ENCODE assay signal across 8 mouse cellular contexts in the genomic region with DNA sequence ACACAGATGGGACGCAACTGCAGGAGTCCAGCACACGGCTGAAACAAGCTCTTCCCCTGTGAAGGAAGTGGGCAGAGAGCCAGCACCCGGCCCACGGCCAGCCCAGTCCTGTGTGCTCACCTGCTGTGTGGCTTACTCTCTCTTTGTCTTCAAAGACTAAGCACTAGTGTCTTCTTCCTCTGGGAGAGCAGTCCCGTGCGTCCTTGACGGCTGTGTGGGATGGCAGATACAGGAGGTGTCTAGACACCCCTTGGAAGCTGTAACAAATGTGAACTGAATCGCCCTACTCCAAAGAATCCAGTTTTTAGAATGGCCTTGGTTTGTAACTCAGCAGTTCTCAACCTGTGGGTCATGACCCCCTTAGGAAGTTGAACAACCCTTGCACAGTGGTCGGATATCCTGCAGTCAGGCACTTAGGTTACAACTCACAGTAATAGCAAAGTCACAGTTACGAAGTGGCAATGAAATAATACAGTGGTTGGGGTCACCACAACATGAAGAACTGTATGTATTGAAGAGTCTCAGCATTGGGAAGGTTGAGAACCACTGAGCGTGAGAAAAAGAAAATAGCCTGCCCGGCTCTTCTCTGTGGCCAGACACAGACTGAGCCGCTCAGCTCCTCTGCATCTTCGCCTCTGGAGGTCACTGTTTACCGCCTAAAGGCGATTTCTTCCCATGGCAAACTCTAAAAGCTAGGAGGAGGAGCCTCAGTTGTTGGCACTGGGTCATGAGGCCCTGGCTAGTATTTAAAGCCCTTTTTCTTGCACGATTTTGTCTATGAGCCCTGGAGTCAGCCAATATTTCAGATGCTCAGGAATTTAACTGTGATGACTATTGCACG. TPM values are rescaled to one million over a fixed set of nuclear protein-coding genes. Genes with fewer than 3 reads are reported as not detected.
DNase-seq lines count a peak whose midpoint lies in the region; ATAC-seq and TF ChIP-seq lines count a peak whose summit lies in the region.

No protein-coding gene starts in this region.

- H3K36me3 ChIP-seq in embryonic facial prominence, embryonic 13.5 days: no peaks in the 10 kb centered on the region
- H3K36me3 ChIP-seq in heart, adult 2 months (ENCODE audit: control insufficient read depth, insufficient read depth, low read length): no peaks in the 10 kb centered on the region
- H3K36me3 ChIP-seq in limb, embryonic 13.5 days: no peaks in the 10 kb centered on the region
- H3K36me3 ChIP-seq in midbrain, embryonic 15.5 days (replicated peaks): no peaks in the 10 kb centered on the region

- 33% methylated on average over 18 of the region's 18 CpGs for WGBS in embryonic facial prominence, embryonic 13.5 days
- 15% methylated on average over 18 of the region's 18 CpGs for WGBS in heart, adult 2 months
- 39% methylated on average over 18 of the region's 18 CpGs for WGBS in limb, embryonic 13.5 days
- WGBS in midbrain, embryonic 15.5 days: 27% methylated on average over 18 of the region's 18 CpGs

- H3K9ac ChIP-seq in embryonic facial prominence, embryonic 13.5 days: 0 out of 2 replicates have a peak overlapping the region, but pooled peaks have one; percentile 0
- no peak overlapping the region for H3K9ac ChIP-seq in heart, adult 2 months (ENCODE audit: low read depth, low read length)
- H3K9ac ChIP-seq in limb, embryonic 13.5 days: no peak overlapping the region
- H3K9ac ChIP-seq in midbrain, embryonic 15.5 days: no peak overlapping the region

- peak; percentile 84; the same call in 1 of the 2 replicates for TF ChIP-seq EP300 in heart, adult 2 months (IDR thresholded peaks at IDR 0.05; ENCODE audit: insufficient read depth, low read depth, low read length)

- no peak overlapping the region for H3K27ac ChIP-seq in embryonic facial prominence, embryonic 13.5 days
- H3K27ac ChIP-seq in heart, adult 2 months: no peak overlapping the region; the same call in 1 of the 2 replicates
- H3K27ac ChIP-seq in limb, embryonic 13.5 days: no peak overlapping the region
- H3K27ac ChIP-seq in midbrain, embryonic 15.5 days: no peak overlapping the region

- no peaks in the 10 kb centered on the region for H3K79me2 ChIP-seq in heart, adult 2 months (replicated peaks; ENCODE audit: control insufficient read depth, insufficient read depth, low read length)

- intact Hi-C loops in heart, adult 2 months (cut with DNase I): loop anchor here (1.0 to 5.0 kb wide), 4 partner anchors 29 to 288 kb away; a partner anchor contains a TSS

- H3K4me3 ChIP-seq in embryonic facial prominence, embryonic 13.5 days: no peak overlapping the region
- no peak overlapping the region for H3K4me3 ChIP-seq in heart, adult 2 months
- H3K4me3 ChIP-seq in limb, embryonic 13.5 days: no peak overlapping the region
- H3K4me3 ChIP-seq in midbrain, embryonic 15.5 days: no peak overlapping the region

- 0 out of 2 replicates have a peak, but pooled peaks have one; percentile 14 for TF ChIP-seq POLR2A in heart, adult 2 months (IDR thresholded peaks at IDR 0.05; ENCODE audit: insufficient read depth, low read depth, low read length)

- TF ChIP-seq CTCF in heart, adult 2 months (IDR thresholded peaks at IDR 0.05): peak; percentile 96

- peak; percentile 82 for DNase-seq in A20 (ENCODE audit: low read depth, low spot score)
- DNase-seq in adrenal gland, postnatal 25 days: peak; percentile 71
- DNase-seq in heart, adult 2 months: peak; percentile 80 to 87
- DNase-seq in kidney, adult 8-10 months: peak; percentile 87 to 90
- DNase-seq in spleen, postnatal 14 days (ENCODE audit: low spot score in 2 of 2): peak; percentile 40 to 66

- no peak overlapping the region for H3K4me2 ChIP-seq in embryonic facial prominence, embryonic 13.5 days
- no peak overlapping the region for H3K4me2 ChIP-seq in limb, embryonic 13.5 days (replicated peaks)
- H3K4me2 ChIP-seq in midbrain, embryonic 15.5 days: no peak overlapping the region

- peak; percentile 68; the same call in 1 of the 2 replicates for ATAC-seq in embryonic facial prominence, embryonic 13.5 days (ENCODE audit: insufficient number of reproducible peaks, insufficient read depth, low FRiP score, low TSS enrichment, low read depth)
- peak; percentile 86 for ATAC-seq in limb, embryonic 13.5 days (ENCODE audit: low FRiP score, low read depth)
- ATAC-seq in midbrain, embryonic 15.5 days (replicated peaks): peak; percentile 75

- H3K9me3 ChIP-seq in embryonic facial prominence, embryonic 13.5 days: no peaks in the 10 kb centered on the region
- H3K9me3 ChIP-seq in limb, embryonic 13.5 days: no peaks in the 10 kb centered on the region
- H3K9me3 ChIP-seq in midbrain, embryonic 15.5 days: no peaks in the 10 kb centered on the region

- no peaks in the 10 kb centered on the region for H3K27me3 ChIP-seq in embryonic facial prominence, embryonic 13.5 days
- H3K27me3 ChIP-seq in heart, adult 2 months (ENCODE audit: control insufficient read depth, insufficient read depth, low read length): no peaks in the 10 kb centered on the region
- no peaks in the 10 kb centered on the region for H3K27me3 ChIP-seq in limb, embryonic 13.5 days
- H3K27me3 ChIP-seq in midbrain, embryonic 15.5 days (replicated peaks): 0 out of 2 replicates have a peak, but pooled peaks cover 4% of the 10 kb centered on the region

- peaks cover 10% of the 10 kb centered on the region; the same call in 1 of the 2 replicates for H3K4me1 ChIP-seq in embryonic facial prominence, embryonic 13.5 days
- no peaks in the 10 kb centered on the region for H3K4me1 ChIP-seq in heart, adult 2 months (ENCODE audit: control insufficient read depth, insufficient read depth, low read length)
- peaks cover 8% of the 10 kb centered on the region; the same call in 1 of the 2 replicates for H3K4me1 ChIP-seq in limb, embryonic 13.5 days
- H3K4me1 ChIP-seq in midbrain, embryonic 15.5 days: 0 out of 2 replicates have a peak, but pooled peaks cover 5% of the 10 kb centered on the region

RNA-seq across cellular contexts. Expression of a gene that starts 6.4 kb away (rescaled TPM):
- total RNA-seq in adrenal gland, postnatal 25 days (2021): 244 and 297 TPM in 2 replicates
- polyA plus RNA-seq in embryonic facial prominence, embryonic 13.5 days (2015; fragmentation: Nextera tagmentation; extraction: Ambion mirVana): 178 and 206 TPM in 2 replicates
- 1,000 to 10,000 TPM; 1,031 to 1,231 TPM for total RNA-seq in heart, adult 2 months (2021)
- 1,078 and 1,145 TPM in 2 replicates for polyA plus RNA-seq in heart, adult 2 months (2012; rRNA removed)
- polyA plus RNA-seq in limb, embryonic 13.5 days (2015; fragmentation: Nextera tagmentation; extraction: Ambion mirVana): 188 and 199 TPM in 2 replicates
- 229 and 239 TPM in 2 replicates for polyA plus RNA-seq in midbrain, embryonic 15.5 days (2015; fragmentation: Nextera tagmentation; extraction: Ambion mirVana)

RNA-seq across cellular contexts. Expression of a gene that starts 15.8 kb away (rescaled TPM):
- total RNA-seq in adrenal gland, postnatal 25 days (2021): 0.76 and 2.4 TPM in 2 replicates
- polyA plus RNA-seq in embryonic facial prominence, embryonic 13.5 days (2015; fragmentation: Nextera tagmentation; extraction: Ambion mirVana): 7.3 and 8.1 TPM in 2 replicates
- 100 to 1,000 TPM; 193 to 236 TPM for total RNA-seq in heart, adult 2 months (2021)
- 432 and 597 TPM in 2 replicates for polyA plus RNA-seq in heart, adult 2 months (2012; rRNA removed)
- 4.6 and 5.5 TPM in 2 replicates for polyA plus RNA-seq in limb, embryonic 13.5 days (2015; fragmentation: Nextera tagmentation; extraction: Ambion mirVana)
- polyA plus RNA-seq in midbrain, embryonic 15.5 days (2015; fragmentation: Nextera tagmentation; extraction: Ambion mirVana): 8.4 and 12.1 TPM in 2 replicates

RNA-seq across cellular contexts. Expression of a gene that starts 18.5 kb away (rescaled TPM):
- 1.3 and 1.7 TPM in 2 replicates for total RNA-seq in adrenal gland, postnatal 25 days (2021)
- 5.6 and 6.5 TPM in 2 replicates for polyA plus RNA-seq in embryonic facial prominence, embryonic 13.5 days (2015; fragmentation: Nextera tagmentation; extraction: Ambion mirVana)
- total RNA-seq in heart, adult 2 months (2021): 1 to 10 TPM; 1.0 to 1.7 TPM
- 11.0 TPM in 2 replicates for polyA plus RNA-seq in heart, adult 2 months (2012; rRNA removed)
- polyA plus RNA-seq in limb, embryonic 13.5 days (2015; fragmentation: Nextera tagmentation; extraction: Ambion mirVana): 4.5 and 4.7 TPM in 2 replicates
- 6.5 and 8.3 TPM in 2 replicates for polyA plus RNA-seq in midbrain, embryonic 15.5 days (2015; fragmentation: Nextera tagmentation; extraction: Ambion mirVana)

RNA-seq across cellular contexts. Expression of a gene that starts 18.6 kb away (rescaled TPM):
- total RNA-seq in adrenal gland, postnatal 25 days (2021): 18.7 and 24.8 TPM in 2 replicates
- 36.5 and 37.8 TPM in 2 replicates for polyA plus RNA-seq in embryonic facial prominence, embryonic 13.5 days (2015; fragmentation: Nextera tagmentation; extraction: Ambion mirVana)
- 100 to 1,000 TPM; 136 to 149 TPM for total RNA-seq in heart, adult 2 months (2021)
- polyA plus RNA-seq in heart, adult 2 months (2012; rRNA removed): 46.4 and 61.9 TPM in 2 replicates
- polyA plus RNA-seq in limb, embryonic 13.5 days (2015; fragmentation: Nextera tagmentation; extraction: Ambion mirVana): 32.9 and 34.2 TPM in 2 replicates
- polyA plus RNA-seq in midbrain, embryonic 15.5 days (2015; fragmentation: Nextera tagmentation; extraction: Ambion mirVana): 30.6 and 33.4 TPM in 2 replicates

RNA-seq across cellular contexts. Expression of a gene that starts 18.8 kb away (rescaled TPM):
- 383 and 392 TPM in 2 replicates for total RNA-seq in adrenal gland, postnatal 25 days (2021)
- 535 and 609 TPM in 2 replicates for polyA plus RNA-seq in embryonic facial prominence, embryonic 13.5 days (2015; fragmentation: Nextera tagmentation; extraction: Ambion mirVana)
- 100 to 1,000 TPM; 356 to 371 TPM for total RNA-seq in heart, adult 2 months (2021)
- polyA plus RNA-seq in heart, adult 2 months (2012; rRNA removed): 480 and 490 TPM in 2 replicates
- polyA plus RNA-seq in limb, embryonic 13.5 days (2015; fragmentation: Nextera tagmentation; extraction: Ambion mirVana): 573 and 575 TPM in 2 replicates
- 513 and 520 TPM in 2 replicates for polyA plus RNA-seq in midbrain, embryonic 15.5 days (2015; fragmentation: Nextera tagmentation; extraction: Ambion mirVana)

Comparison
In these comparisons a context has a peak if more than half of its experiments do, and no peak if none do; other contexts are left out.
1. RNA of a gene that starts 15.8 kb away (polyA plus RNA-seq): 432 to 597 TPM in heart, adult 2 months; 8.4 to 12.1 TPM in midbrain, embryonic 15.5 days, 7.3 to 8.1 TPM in embryonic facial prominence, embryonic 13.5 days and 4.6 to 5.5 TPM in limb, embryonic 13.5 days; every median in the first group is over 10 times any median in the second.
2. Peak in every context shown above with its lines, with median percentiles within 50 percentile points of each other: DNase-seq and ATAC-seq.